Mouse (Mus musculus): Measurements from ENCODE around the gene Nlrp9a. TPM values are rescaled to one million over a fixed set of nuclear protein-coding genes. Genes with fewer than 3 reads are reported as not detected.
"Not testable (repeated sequence)": the region's sequence is repeated elsewhere in the genome, so short reads cannot be mapped to it uniquely, and the experiment has no call there.

The Nlrp9a gene
- not detected in 2 replicates for total RNA-seq (2015; ENCODE audit: low replicate concordance)
- not detected in 2 replicates for total RNA-seq (2017; ENCODE audit: low replicate concordance)

GRCm38 (mm10) chr7:26534723-26535122, at the start of gene Nlrp9a:
TSS of gene Nlrp9a (plus strand) at chr7:26535023.
- not testable (repeated sequence) for ATAC-seq (replicated peaks; ENCODE audit: low FRiP score, poor library complexity, severe bottlenecking)

DNA sequence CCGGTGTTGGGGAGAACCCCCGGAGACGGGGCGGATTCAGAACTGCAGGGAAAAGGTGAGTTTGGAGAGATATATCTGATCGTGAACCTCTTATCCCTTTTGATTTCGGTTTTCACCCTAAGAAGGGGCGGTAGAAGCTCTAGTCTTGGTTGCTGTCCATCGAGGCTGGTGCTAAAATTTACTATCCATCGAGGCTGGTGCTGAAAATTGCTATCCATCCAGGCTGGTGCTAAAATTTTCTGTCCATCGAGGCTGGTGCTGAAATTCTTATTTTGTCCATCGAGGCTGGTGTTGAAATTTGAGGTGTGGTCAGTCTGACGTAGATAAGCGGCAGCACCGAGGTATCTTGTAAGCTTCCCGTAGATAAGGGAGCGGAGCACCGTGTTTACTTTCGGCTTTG, 45.3 kb upstream of the Nlrp9a start:
- not testable (repeated sequence) for ATAC-seq (replicated peaks; ENCODE audit: low FRiP score, poor library complexity, severe bottlenecking)

- ATAC-seq (replicated peaks; ENCODE audit: low FRiP score, poor library complexity, severe bottlenecking) = no peak
These were observed 54.3 kb downstream of the Nlrp9a start for GRCm38 (mm10) chr7:26589077-26589476.

- no peak for ATAC-seq (replicated peaks; ENCODE audit: low FRiP score, poor library complexity, severe bottlenecking)
These were observed 55.0 kb downstream of the Nlrp9a start for GRCm38 (mm10) chr7:26589774-26590173.

GRCm38 (mm10) chr7:26618364-26618763, 83.5 kb downstream of the Nlrp9a start, which contains the start of gene Vmn1r185:
TSS of gene Vmn1r185 (minus strand) at chr7:26618464.
- not testable (repeated sequence) for ATAC-seq (replicated peaks; ENCODE audit: low FRiP score, poor library complexity, severe bottlenecking)

Other genes starting within 250 kb of the Nlrp9a start
- not detected in 2 replicates for gene Cyp2a4, start 227.9 kb upstream of the Nlrp9a start, total RNA-seq (2015; ENCODE audit: low replicate concordance)
- not detected in 2 replicates for gene Cyp2a4, start 227.9 kb upstream of the Nlrp9a start, total RNA-seq (2017; ENCODE audit: low replicate concordance)
- gene Nlrp9c, start 131.3 kb upstream of the Nlrp9a start, total RNA-seq (2015; ENCODE audit: low replicate concordance) = not detected in 2 replicates
- gene Nlrp9c, start 131.3 kb upstream of the Nlrp9a start, total RNA-seq (2017; ENCODE audit: low replicate concordance) = not detected in 2 replicates
- gene Nlrp4a, start 99.9 kb upstream of the Nlrp9a start, total RNA-seq (2015; ENCODE audit: low replicate concordance) = not detected in 2 replicates
- not detected in 2 replicates for gene Nlrp4a, start 99.9 kb upstream of the Nlrp9a start, total RNA-seq (2017; ENCODE audit: low replicate concordance)
- gene Vmn1r185, start 83.4 kb downstream of the Nlrp9a start, total RNA-seq (2015; ENCODE audit: low replicate concordance) = not detected in 2 replicates
- gene Vmn1r185, start 83.4 kb downstream of the Nlrp9a start, total RNA-seq (2017; ENCODE audit: low replicate concordance) = not detected in 2 replicates
- gene Cyp2b23, start 151.4 kb downstream of the Nlrp9a start, total RNA-seq (2015; ENCODE audit: low replicate concordance) = not detected in 2 replicates
- gene Cyp2b23, start 151.4 kb downstream of the Nlrp9a start, total RNA-seq (2017; ENCODE audit: low replicate concordance) = not detected in 2 replicates
- gene Cyp2b19, start 222.1 kb downstream of the Nlrp9a start, total RNA-seq (2015; ENCODE audit: low replicate concordance) = not detected in 2 replicates
- gene Cyp2b19, start 222.1 kb downstream of the Nlrp9a start, total RNA-seq (2017; ENCODE audit: low replicate concordance) = not detected in 2 replicates

All from erythroid progenitor cell, adult 5-6 weeks (primary cell).